Mouse (Mus musculus): ENCODE measurements around the gene Zmynd15. TPM values are rescaled to one million over a fixed set of nuclear protein-coding genes. Genes with fewer than 3 reads are reported as not detected.

Gene Zmynd15
- polyA plus RNA-seq, 1 experiment from 2014 or later = 0.23 TPM

- no peak overlapping the region for H3K9ac ChIP-seq
- ATAC-seq = no peak
- no peaks in the 10 kb centered on the region for H3K36me3 ChIP-seq
- no peak overlapping the region for H3K4me3 ChIP-seq
- 47% methylated on average over 2 of the region's 2 CpGs for WGBS (ENCODE audit: insufficient replicate concordance)
- no peak overlapping the region for H3K27ac ChIP-seq
- peaks cover 50% of the 10 kb centered on the region for H3K27me3 ChIP-seq (replicated peaks)
- H3K9me3 ChIP-seq (replicated peaks) = no peaks in the 10 kb centered on the region
- no peak overlapping the region for H3K4me2 ChIP-seq
- H3K4me1 ChIP-seq = peaks cover 14% of the 10 kb centered on the region; the same call in 1 of the 2 replicates
These were observed 52.0 kb downstream of the Zmynd15 start for GRCm38 (mm10) chr11:70511242-70511641.

- H3K9ac ChIP-seq = no peak overlapping the region
- H3K36me3 ChIP-seq = no peaks in the 10 kb centered on the region
- WGBS (ENCODE audit: insufficient replicate concordance) = 80% methylated on average over 7 of the region's 7 CpGs
These were observed 52.6 kb downstream of the Zmynd15 start for GRCm38 (mm10) chr11:70511825-70512224.

GRCm38 (mm10) chr11:70512709-70513342, 53.6 kb downstream of the Zmynd15 start:
- Histone ChIP-seq H3K36me3 (no peaks in the 10 kb centered on the region), H3K27ac (no peak overlapping the region), H3K4me2 (no peak overlapping the region), H3K9ac (no peak overlapping the region), H3K4me1 (peaks cover 18% of the 10 kb centered on the region), H3K4me3 (no peak overlapping the region), H3K27me3 (replicated peaks) (peaks cover 41% of the 10 kb centered on the region), H3K9me3 (replicated peaks) (no peaks in the 10 kb centered on the region)
- ATAC-seq = no peak
- WGBS (ENCODE audit: insufficient replicate concordance) = 61% methylated on average over 7 of the region's 7 CpGs

More at GRCm38 (mm10) chr11:70511825-70512224, 52.6 kb downstream of the Zmynd15 start:
- no peaks in the 10 kb centered on the region for H3K9me3 ChIP-seq (replicated peaks)
- H3K4me3 ChIP-seq = no peak overlapping the region
- peaks cover 50% of the 10 kb centered on the region for H3K27me3 ChIP-seq (replicated peaks)
- peaks cover 11% of the 10 kb centered on the region; the same call in 1 of the 2 replicates for H3K4me1 ChIP-seq
- no peak overlapping the region for H3K4me2 ChIP-seq
- ATAC-seq = no peak
- H3K27ac ChIP-seq = no peak overlapping the region

- no peak overlapping the region for H3K4me2 ChIP-seq
These were observed 54.3 kb downstream of the Zmynd15 start for GRCm38 (mm10) chr11:70513520-70513919.

GRCm38 (mm10) chr11:70514288-70514687, 55.1 kb downstream of the Zmynd15 start, which contains the start of gene Vmo1:
Gene Vmo1 (minus strand): TSS chr11:70514616.
- Histone ChIP-seq H3K9me3 (replicated peaks) (no peaks in the 10 kb centered on the region), H3K9ac (no peak within 1 kb of the TSS), H3K4me2 (no peak within 1 kb of the TSS), H3K27ac (no peak within 1 kb of the TSS), H3K4me3 (no peak within 1 kb of the TSS), H3K4me1 (peaks cover 33% of the 10 kb centered on the region), H3K36me3 (no peaks in the 10 kb centered on the region), H3K27me3 (replicated peaks) (peaks cover 29% of the 10 kb centered on the region)
- ATAC-seq = no peak
- 75% methylated on average over 7 of the region's 7 CpGs for WGBS (ENCODE audit: insufficient replicate concordance)

More at GRCm38 (mm10) chr11:70513520-70513919, 54.3 kb downstream of the Zmynd15 start:
- 68% methylated on average over 11 of the region's 11 CpGs for WGBS (ENCODE audit: insufficient replicate concordance)
- no peak overlapping the region for H3K4me3 ChIP-seq
- H3K36me3 ChIP-seq = no peaks in the 10 kb centered on the region
- ATAC-seq = no peak
- no peak overlapping the region for H3K9ac ChIP-seq
- H3K27ac ChIP-seq = no peak overlapping the region
- H3K27me3 ChIP-seq (replicated peaks) = peaks cover 34% of the 10 kb centered on the region
- peaks cover 25% of the 10 kb centered on the region for H3K4me1 ChIP-seq
- no peaks in the 10 kb centered on the region for H3K9me3 ChIP-seq (replicated peaks)

Small RNA genes lying within 50 kb of the gene (microRNA-seq; reads per million reads assigned to microRNA genes)
- not detected for gene Mir7115

Other genes with a start within 250 kb of the Zmynd15 start
- gene Slc16a11, start 246.7 kb upstream of the Zmynd15 start, polyA plus RNA-seq (2016; fragmentation: Nextera tagmentation; extraction: Ambion mirVana) = 1.5 and 1.8 TPM in 2 replicates
- gene Slc16a13, start 238.4 kb upstream of the Zmynd15 start, polyA plus RNA-seq (2016; fragmentation: Nextera tagmentation; extraction: Ambion mirVana) = 6.1 and 8.5 TPM in 2 replicates
- 2.8 and 3.8 TPM in 2 replicates for gene Bcl6b, start 229.6 kb upstream of the Zmynd15 start, polyA plus RNA-seq (2016; fragmentation: Nextera tagmentation; extraction: Ambion mirVana)
- gene 0610010K14Rik, start 221.5 kb upstream of the Zmynd15 start, polyA plus RNA-seq (2016; fragmentation: Nextera tagmentation; extraction: Ambion mirVana) = 97.4 and 104 TPM in 2 replicates
- gene Gm21988, start 219.6 kb upstream of the Zmynd15 start, polyA plus RNA-seq (2016; fragmentation: Nextera tagmentation; extraction: Ambion mirVana) = 6.2 and 7.8 TPM in 2 replicates
- gene Rnasek, start 219.6 kb upstream of the Zmynd15 start, polyA plus RNA-seq (2016; fragmentation: Nextera tagmentation; extraction: Ambion mirVana) = 159 and 173 TPM in 2 replicates
- 24.7 and 26.8 TPM in 2 replicates for gene Alox12, start 204.1 kb upstream of the Zmynd15 start, polyA plus RNA-seq (2016; fragmentation: Nextera tagmentation; extraction: Ambion mirVana)
- gene Alox12e, start 136.8 kb upstream of the Zmynd15 start, polyA plus RNA-seq (2016; fragmentation: Nextera tagmentation; extraction: Ambion mirVana) = 0.12 and 0.20 TPM in 2 replicates
- 0.88 and 1.9 TPM in 2 replicates for gene Alox15, start 107.4 kb upstream of the Zmynd15 start, polyA plus RNA-seq (2016; fragmentation: Nextera tagmentation; extraction: Ambion mirVana)
- gene Pelp1, start 49.4 kb upstream of the Zmynd15 start, polyA plus RNA-seq (2016; fragmentation: Nextera tagmentation; extraction: Ambion mirVana) = 28.6 and 29.7 TPM in 2 replicates
- 17.9 and 22.5 TPM in 2 replicates for gene Arrb2, start 26.8 kb upstream of the Zmynd15 start, polyA plus RNA-seq (2016; fragmentation: Nextera tagmentation; extraction: Ambion mirVana)
- gene Med11, start 7.5 kb upstream of the Zmynd15 start, polyA plus RNA-seq (2016; fragmentation: Nextera tagmentation; extraction: Ambion mirVana) = 19.7 and 21.7 TPM in 2 replicates
- gene Cxcl16, start 551 bp downstream of the Zmynd15 start, polyA plus RNA-seq (2016; fragmentation: Nextera tagmentation; extraction: Ambion mirVana) = 0.87 and 1.1 TPM in 2 replicates
- 2.8 and 2.9 TPM in 2 replicates for gene Tm4sf5, start 45.8 kb downstream of the Zmynd15 start, polyA plus RNA-seq (2016; fragmentation: Nextera tagmentation; extraction: Ambion mirVana)
- gene Vmo1, start 55.2 kb downstream of the Zmynd15 start, polyA plus RNA-seq (2016; fragmentation: Nextera tagmentation; extraction: Ambion mirVana) = 0.42 and 0.44 TPM in 2 replicates
- 15.3 and 17.5 TPM in 2 replicates for gene Gltpd2, start 59.8 kb downstream of the Zmynd15 start, polyA plus RNA-seq (2016; fragmentation: Nextera tagmentation; extraction: Ambion mirVana)
- 415 and 437 TPM in 2 replicates for gene Psmb6, start 65.9 kb downstream of the Zmynd15 start, polyA plus RNA-seq (2016; fragmentation: Nextera tagmentation; extraction: Ambion mirVana)
- gene Gm40193, start 73.5 kb downstream of the Zmynd15 start, polyA plus RNA-seq (2016; fragmentation: Nextera tagmentation; extraction: Ambion mirVana) = not detected in 2 replicates
- gene Pld2, start 80.6 kb downstream of the Zmynd15 start, polyA plus RNA-seq (2016; fragmentation: Nextera tagmentation; extraction: Ambion mirVana) = 2.0 and 2.6 TPM in 2 replicates
- 8.3 and 8.7 TPM in 2 replicates for gene Mink1, start 103.4 kb downstream of the Zmynd15 start, polyA plus RNA-seq (2016; fragmentation: Nextera tagmentation; extraction: Ambion mirVana)
- gene 4930544D05Rik, start 156.4 kb downstream of the Zmynd15 start, polyA plus RNA-seq (2016; fragmentation: Nextera tagmentation; extraction: Ambion mirVana) = not detected in 2 replicates
- gene Chrne, start 159.8 kb downstream of the Zmynd15 start, polyA plus RNA-seq (2016; fragmentation: Nextera tagmentation; extraction: Ambion mirVana) = not detected in 2 replicates
- 5.5 and 5.6 TPM in 2 replicates for gene Gp1ba, start 179.7 kb downstream of the Zmynd15 start, polyA plus RNA-seq (2016; fragmentation: Nextera tagmentation; extraction: Ambion mirVana)
- gene Rnf167, start 187.8 kb downstream of the Zmynd15 start, polyA plus RNA-seq (2016; fragmentation: Nextera tagmentation; extraction: Ambion mirVana) = 73.6 and 86.1 TPM in 2 replicates
- gene Slc25a11, start 188.0 kb downstream of the Zmynd15 start, polyA plus RNA-seq (2016; fragmentation: Nextera tagmentation; extraction: Ambion mirVana) = 77.3 and 83.3 TPM in 2 replicates
- gene Pfn1, start 195.2 kb downstream of the Zmynd15 start, polyA plus RNA-seq (2016; fragmentation: Nextera tagmentation; extraction: Ambion mirVana) = 1,519 and 1,532 TPM in 2 replicates
- gene Eno3, start 197.8 kb downstream of the Zmynd15 start, polyA plus RNA-seq (2016; fragmentation: Nextera tagmentation; extraction: Ambion mirVana) = 6.7 and 7.6 TPM in 2 replicates
- 76.8 and 84.5 TPM in 2 replicates for gene Spag7, start 210.0 kb downstream of the Zmynd15 start, polyA plus RNA-seq (2016; fragmentation: Nextera tagmentation; extraction: Ambion mirVana)
- gene Camta2, start 228.7 kb downstream of the Zmynd15 start, polyA plus RNA-seq (2016; fragmentation: Nextera tagmentation; extraction: Ambion mirVana) = 6.1 and 6.4 TPM in 2 replicates
- gene Inca1, start 240.7 kb downstream of the Zmynd15 start, polyA plus RNA-seq (2016; fragmentation: Nextera tagmentation; extraction: Ambion mirVana) = 0.41 and 0.97 TPM in 2 replicates
- 1.0 and 1.1 TPM in 2 replicates for gene Kif1c, start 241.1 kb downstream of the Zmynd15 start, polyA plus RNA-seq (2016; fragmentation: Nextera tagmentation; extraction: Ambion mirVana)

Measured in liver, embryonic 12.5 days (tissue).